Mouse (Mus musculus): ENCODE data around the gene Setmar. TPM values are rescaled to one million over a fixed set of nuclear protein-coding genes. Genes with fewer than 3 reads are reported as not detected.
"Not testable (repeated sequence)": the region's sequence is repeated elsewhere in the genome, so short reads cannot be mapped to it uniquely, and the experiment has no call there.

The Setmar gene
- polyA plus RNA-seq (2015; fragmentation: Nextera tagmentation; extraction: Ambion mirVana), result 7.5 and 8.1 TPM in 2 replicates

- Histone ChIP-seq H3K27ac (peak within 1 kb of the TSS; percentile 91), H3K4me3 (peak within 1 kb of the TSS; percentile 58), H3K4me1 (no peaks in the 10 kb centered on the region), H3K27me3 (no peaks in the 10 kb centered on the region), H3K9me3 (no peaks in the 10 kb centered on the region), H3K4me2 (peak within 1 kb of the TSS; percentile 66), H3K36me3 (no peaks in the 10 kb centered on the region), H3K9ac (peak within 1 kb of the TSS; percentile 72)
- peak; percentile 96 for ATAC-seq (ENCODE audit: insufficient number of reproducible peaks, insufficient read depth, low FRiP score, low TSS enrichment, low read depth)
- under 1% methylated on average over 22 of the region's 24 CpGs for WGBS
Measured at GRCm38 (mm10) chr6:108064918-108065526, at the start of gene Setmar. Gene Setmar, plus strand, starts transcription at chr6:108065045.

GRCm38 (mm10) chr6:108021646-108022045, 43.2 kb upstream of the Setmar start:
- WGBS, result 94% methylated on average over 5 of the region's 5 CpGs
- no peak overlapping the region for H3K4me3 ChIP-seq
- H3K27ac ChIP-seq, result no peak overlapping the region
- no peaks in the 10 kb centered on the region for H3K36me3 ChIP-seq
- no peak overlapping the region for H3K4me2 ChIP-seq
- no peaks in the 10 kb centered on the region for H3K4me1 ChIP-seq
- no peak for ATAC-seq (ENCODE audit: insufficient number of reproducible peaks, insufficient read depth, low FRiP score, low TSS enrichment, low read depth)
- no peaks in the 10 kb centered on the region for H3K27me3 ChIP-seq
- H3K9ac ChIP-seq, result no peak overlapping the region
- no peaks in the 10 kb centered on the region for H3K9me3 ChIP-seq

GRCm38 (mm10) chr6:108055041-108055440, 9.8 kb upstream of the Setmar start:
- H3K4me1 ChIP-seq; H3K27me3 ChIP-seq; H3K9ac ChIP-seq; H3K4me2 ChIP-seq; H3K36me3 ChIP-seq; H3K4me3 ChIP-seq; H3K27ac ChIP-seq; H3K9me3 ChIP-seq; ATAC-seq (ENCODE audit: insufficient number of reproducible peaks, insufficient read depth, low FRiP score, low TSS enrichment, low read depth): not testable (repeated sequence)
- WGBS, result 5% methylated on average over 2 of the region's 2 CpGs

DNA sequence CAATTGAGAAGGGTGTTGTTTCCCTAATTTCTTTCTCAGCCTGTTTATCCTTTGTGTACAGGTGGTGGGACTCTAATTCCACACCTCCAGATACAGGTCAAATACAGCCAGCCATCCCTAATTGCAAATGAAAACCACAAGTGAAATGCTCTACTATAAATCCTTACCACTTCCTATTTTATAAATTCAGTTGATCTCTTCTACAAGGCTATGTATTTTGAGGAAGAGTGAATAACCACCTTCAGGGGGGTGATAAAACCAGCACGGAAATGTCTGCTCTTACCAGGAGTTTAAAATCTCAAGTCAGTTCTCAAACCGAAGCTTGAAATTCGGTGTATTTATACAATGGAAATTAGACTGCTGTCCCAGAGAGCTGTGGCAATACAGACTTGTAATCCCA, 8.9 kb upstream of the Setmar start:
- H3K4me3 ChIP-seq, result no peak overlapping the region
- no peaks in the 10 kb centered on the region for H3K27me3 ChIP-seq
- H3K27ac ChIP-seq, result no peak overlapping the region
- H3K36me3 ChIP-seq, result no peaks in the 10 kb centered on the region
- WGBS, result 79% methylated on average over 3 of the region's 3 CpGs
- H3K4me2 ChIP-seq, result no peak overlapping the region
- no peak for ATAC-seq (ENCODE audit: insufficient number of reproducible peaks, insufficient read depth, low FRiP score, low TSS enrichment, low read depth)
- no peaks in the 10 kb centered on the region for H3K4me1 ChIP-seq
- no peak overlapping the region for H3K9ac ChIP-seq
- no peaks in the 10 kb centered on the region for H3K9me3 ChIP-seq

DNA sequence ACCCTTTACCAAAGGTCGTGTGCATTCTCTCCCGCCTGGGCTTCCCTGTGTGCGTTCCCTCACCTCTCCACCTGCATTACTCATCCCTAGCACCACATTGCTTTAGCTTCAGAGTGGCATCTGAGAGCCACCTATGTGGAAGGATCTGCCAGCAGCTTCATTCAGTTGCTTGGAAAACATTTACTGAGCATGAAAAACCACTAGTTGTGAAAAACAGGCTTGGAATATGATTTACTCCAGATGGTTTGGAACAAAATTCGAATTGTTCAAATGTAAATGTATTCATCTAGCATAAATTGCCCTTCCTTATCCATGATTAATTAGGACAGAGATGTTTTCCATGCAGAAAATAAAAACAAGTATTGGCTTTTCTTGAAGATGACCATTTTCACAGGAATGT, 7.5 kb upstream of the Setmar start:
- no peak for ATAC-seq (ENCODE audit: insufficient number of reproducible peaks, insufficient read depth, low FRiP score, low TSS enrichment, low read depth)
- Histone ChIP-seq H3K4me2 (no peak overlapping the region), H3K27ac (no peak overlapping the region), H3K27me3 (no peaks in the 10 kb centered on the region), H3K9ac (no peak overlapping the region), H3K4me3 (no peak overlapping the region), H3K9me3 (no peaks in the 10 kb centered on the region), H3K36me3 (no peaks in the 10 kb centered on the region), H3K4me1 (no peaks in the 10 kb centered on the region)
- 66% methylated on average over 4 of the region's 4 CpGs for WGBS

GRCm38 (mm10) chr6:108058066-108058465, 6.8 kb upstream of the Setmar start:
- WGBS, result 81% methylated on average over 5 of the region's 5 CpGs
- Histone ChIP-seq H3K9ac (no peak overlapping the region), H3K4me3 (no peak overlapping the region), H3K27me3 (no peaks in the 10 kb centered on the region), H3K36me3 (no peaks in the 10 kb centered on the region), H3K4me1 (no peaks in the 10 kb centered on the region), H3K4me2 (no peak overlapping the region), H3K27ac (no peak overlapping the region), H3K9me3 (no peaks in the 10 kb centered on the region)
- no peak for ATAC-seq (ENCODE audit: insufficient number of reproducible peaks, insufficient read depth, low FRiP score, low TSS enrichment, low read depth)

GRCm38 (mm10) chr6:108061121-108061520, 3.7 kb upstream of the Setmar start:
- WGBS, result 52% methylated on average over 3 of the region's 3 CpGs
- Histone ChIP-seq H3K4me1 (no peaks in the 10 kb centered on the region), H3K4me2 (no peak overlapping the region), H3K36me3 (no peaks in the 10 kb centered on the region), H3K4me3 (no peak overlapping the region), H3K9me3 (no peaks in the 10 kb centered on the region), H3K27me3 (no peaks in the 10 kb centered on the region), H3K9ac (no peak overlapping the region), H3K27ac (no peak overlapping the region)
- ATAC-seq (ENCODE audit: insufficient number of reproducible peaks, insufficient read depth, low FRiP score, low TSS enrichment, low read depth), result no peak

DNA sequence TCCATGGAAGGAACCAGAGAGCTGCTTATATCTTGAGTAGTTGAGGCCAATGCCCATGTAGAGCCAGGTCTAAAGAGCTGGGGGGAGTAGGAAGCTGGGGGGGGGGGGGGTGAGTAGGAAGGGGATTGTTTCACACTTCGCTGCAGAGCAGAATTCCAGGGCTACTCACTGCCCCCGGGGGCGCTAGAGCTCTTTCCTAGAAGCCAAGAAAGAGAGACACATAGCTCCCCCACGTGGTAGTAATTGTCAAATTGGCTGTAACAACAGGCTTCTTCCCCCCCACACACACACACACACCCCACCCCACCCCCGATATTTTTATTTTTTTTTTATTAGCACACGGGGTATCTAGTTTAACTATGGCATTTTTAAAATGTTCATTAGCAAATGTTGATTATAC, 738 bp downstream of the Setmar start:
- 5% methylated on average over 6 of the region's 6 CpGs for WGBS
- H3K36me3 ChIP-seq, result no peaks in the 10 kb centered on the region
- H3K9me3 ChIP-seq, result no peaks in the 10 kb centered on the region
- H3K4me2 ChIP-seq, result peak overlapping the region; percentile 66
- peak overlapping the region; percentile 58 for H3K4me3 ChIP-seq
- H3K4me1 ChIP-seq, result no peaks in the 10 kb centered on the region
- peak overlapping the region; percentile 91 for H3K27ac ChIP-seq
- no peaks in the 10 kb centered on the region for H3K27me3 ChIP-seq
- ATAC-seq (ENCODE audit: insufficient number of reproducible peaks, insufficient read depth, low FRiP score, low TSS enrichment, low read depth), result no peak; the same call in 1 of the 2 replicates
- peak overlapping the region; percentile 72; the same call in 1 of the 2 replicates for H3K9ac ChIP-seq

DNA sequence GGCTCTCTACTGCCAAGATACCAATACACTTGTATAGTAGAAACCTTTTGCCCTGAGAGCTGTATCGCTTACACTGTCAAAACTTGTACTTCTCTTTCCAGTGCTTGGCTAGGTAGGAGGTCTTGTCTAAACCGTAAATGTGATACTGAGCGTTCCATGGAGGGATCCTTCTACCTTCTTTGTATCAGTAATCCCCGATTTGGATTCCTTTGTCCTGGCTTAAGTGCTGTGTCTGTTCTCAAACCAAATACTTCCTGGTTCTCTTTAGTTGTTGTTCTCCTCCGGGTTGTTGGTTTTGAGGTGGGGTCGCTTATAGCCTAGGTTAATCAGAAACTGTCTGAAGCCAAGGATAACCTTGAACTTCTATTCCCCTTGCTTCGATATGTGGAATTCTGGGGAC, 6.1 kb downstream of the Setmar start:
- Histone ChIP-seq H3K4me1 (no peaks in the 10 kb centered on the region), H3K36me3 (peaks cover 18% of the 10 kb centered on the region), H3K4me3 (no peak overlapping the region), H3K27me3 (no peaks in the 10 kb centered on the region), H3K27ac (no peak overlapping the region), H3K9ac (no peak overlapping the region), H3K9me3 (0 out of 2 replicates have a peak, but pooled peaks cover 3% of the 10 kb centered on the region), H3K4me2 (no peak overlapping the region)
- 85% methylated on average over 7 of the region's 7 CpGs for WGBS
- no peak for ATAC-seq (ENCODE audit: insufficient number of reproducible peaks, insufficient read depth, low FRiP score, low TSS enrichment, low read depth)

GRCm38 (mm10) chr6:108073071-108073470, 8.2 kb downstream of the Setmar start:
- Histone ChIP-seq H3K4me3 (no peak overlapping the region), H3K36me3 (peaks cover 27% of the 10 kb centered on the region), H3K9ac (no peak overlapping the region), H3K4me2 (no peak overlapping the region), H3K27me3 (no peaks in the 10 kb centered on the region), H3K4me1 (no peaks in the 10 kb centered on the region), H3K9me3 (0 out of 2 replicates have a peak, but pooled peaks cover 3% of the 10 kb centered on the region), H3K27ac (no peak overlapping the region)
- ATAC-seq (ENCODE audit: insufficient number of reproducible peaks, insufficient read depth, low FRiP score, low TSS enrichment, low read depth), result no peak
- 82% methylated on average over 5 of the region's 5 CpGs for WGBS

GRCm38 (mm10) chr6:108073931-108074330, 9.1 kb downstream of the Setmar start:
- H3K4me1 ChIP-seq, result no peaks in the 10 kb centered on the region

DNA sequence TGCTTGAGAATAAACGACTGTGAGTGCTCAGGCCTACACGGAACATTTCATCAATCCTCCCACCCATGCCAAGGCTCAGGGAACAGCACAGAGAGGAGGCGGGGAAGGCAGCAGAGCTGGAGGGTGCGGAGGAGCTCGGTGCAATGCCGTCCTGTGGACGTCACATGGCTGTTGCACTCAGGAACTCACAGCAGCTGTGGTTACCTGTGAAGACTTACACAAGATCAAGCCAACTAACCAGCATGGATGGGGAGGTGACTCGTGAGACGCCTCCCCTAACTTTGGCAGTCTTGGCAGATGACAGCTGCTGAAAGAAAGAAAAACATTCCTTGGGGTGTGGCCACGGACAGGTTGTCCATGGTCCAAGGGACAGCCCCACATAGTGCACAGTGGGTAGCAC, 9.8 kb downstream of the Setmar start:
- Histone ChIP-seq H3K4me3 (no peak overlapping the region), H3K9ac (no peak overlapping the region), H3K4me2 (no peak overlapping the region), H3K9me3 (0 out of 2 replicates have a peak, but pooled peaks cover 3% of the 10 kb centered on the region), H3K27ac (no peak overlapping the region), H3K27me3 (no peaks in the 10 kb centered on the region), H3K4me1 (no peaks in the 10 kb centered on the region), H3K36me3 (peaks cover 27% of the 10 kb centered on the region)
- WGBS, result 88% methylated on average over 10 of the region's 10 CpGs
- no peak for ATAC-seq (ENCODE audit: insufficient number of reproducible peaks, insufficient read depth, low FRiP score, low TSS enrichment, low read depth)

More at GRCm38 (mm10) chr6:108073931-108074330, 9.1 kb downstream of the Setmar start:
- Histone ChIP-seq H3K27me3 (no peaks in the 10 kb centered on the region), H3K27ac (no peak overlapping the region), H3K9me3 (0 out of 2 replicates have a peak, but pooled peaks cover 3% of the 10 kb centered on the region), H3K4me2 (no peak overlapping the region), H3K9ac (no peak overlapping the region), H3K4me3 (no peak overlapping the region), H3K36me3 (peaks cover 27% of the 10 kb centered on the region)
- ATAC-seq (ENCODE audit: insufficient number of reproducible peaks, insufficient read depth, low FRiP score, low TSS enrichment, low read depth), result no peak
- 90% methylated on average over 2 of the region's 2 CpGs for WGBS

All from embryonic facial prominence, embryonic 13.5 days (tissue).